Mouse (Mus musculus): ENCODE measurements around the gene Gm884. TPM values are rescaled to one million over a fixed set of nuclear protein-coding genes. Genes with fewer than 3 reads are reported as not detected.
A peak's percentile ranks its signal among the peaks of the same experiment; 100 is the strongest.
"Not testable (repeated sequence)": the region's sequence is repeated elsewhere in the genome, so short reads cannot be mapped to it uniquely, and the experiment has no call there.

Gm884 gene
- total RNA-seq, 2 experiments from 2014 or later, result not detected

GRCm38 (mm10) chr11:103606611-103607010 lies 14.3 kb downstream of the Gm884 start:
- no peak for DNase-seq (ENCODE audit: low spot score in 2 of 2)
- no peak overlapping the region for H3K4me3 ChIP-seq
- TF ChIP-seq CTCF (conservative IDR thresholded peaks at IDR 0.05), result no peak

GRCm38 (mm10) chr11:103578339-103578738 lies 42.6 kb downstream of the Gm884 start:
- Histone ChIP-seq H3K4me3 (no peak overlapping the region), H3K27ac (no peak overlapping the region)
- TF ChIP-seq CTCF (conservative IDR thresholded peaks at IDR 0.05), result no peak
- DNase-seq (ENCODE audit: low spot score in 2 of 2), result no peak

More at GRCm38 (mm10) chr11:103606611-103607010, 14.3 kb downstream of the Gm884 start:
- H3K27ac ChIP-seq, result no peak overlapping the region

DNA sequence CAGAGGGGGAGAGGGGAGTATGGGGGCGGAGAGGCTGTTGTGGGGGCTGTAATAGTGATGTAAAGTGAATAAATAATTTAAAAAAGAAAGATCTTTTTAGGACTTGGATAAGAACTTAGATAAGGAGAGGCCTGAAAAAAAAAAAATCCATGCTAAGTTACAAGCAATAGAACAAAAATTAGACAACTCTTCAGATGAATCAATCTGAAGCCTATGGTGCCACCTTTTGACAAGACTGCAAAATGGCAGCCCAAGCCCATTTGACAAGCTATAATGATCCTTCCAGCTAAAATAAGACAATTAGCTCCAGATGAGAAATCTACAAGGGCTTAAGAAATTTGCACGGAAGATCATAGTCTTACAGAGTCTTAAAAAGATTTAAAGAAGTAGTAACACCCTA lies 64.9 kb downstream of the Gm884 start:
- TF ChIP-seq CTCF (conservative IDR thresholded peaks at IDR 0.05), result peak; percentile 88

DNA sequence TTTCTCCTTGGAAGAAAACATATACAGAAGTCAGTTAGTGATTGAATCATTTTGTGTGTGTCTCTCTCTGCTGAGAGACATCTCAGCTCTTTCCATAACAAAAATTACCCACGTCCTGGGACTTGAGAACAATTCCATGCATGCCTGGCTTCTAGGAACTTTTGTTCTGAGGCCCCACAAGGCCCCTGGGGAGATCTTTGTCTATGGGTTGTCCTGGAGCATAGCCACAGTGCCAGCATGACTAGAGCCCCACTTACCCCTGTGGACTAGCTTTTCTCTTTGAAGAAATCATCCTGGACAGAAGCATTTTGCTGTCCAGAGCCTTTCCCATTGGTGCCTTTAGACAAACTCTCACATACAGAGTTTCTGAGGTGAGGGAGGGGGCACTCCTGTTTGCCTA lies 86.0 kb downstream of the Gm884 start:
- not testable (repeated sequence) for H3K4me3 ChIP-seq; H3K27ac ChIP-seq; DNase-seq (ENCODE audit: low spot score in 2 of 2)

More for the DNA sequence above, 64.9 kb downstream of the Gm884 start:
- Histone ChIP-seq H3K27ac (no peak overlapping the region), H3K4me3 (no peak overlapping the region)
- peak; percentile 2 to 36 for DNase-seq (ENCODE audit: low spot score in 2 of 2)

GRCm38 (mm10) chr11:103512111-103512510 lies 108.8 kb downstream of the Gm884 start:
- no peak for DNase-seq (ENCODE audit: low spot score in 2 of 2)
- no peak overlapping the region for H3K4me3 ChIP-seq
- no peak overlapping the region for H3K27ac ChIP-seq
- no peak for TF ChIP-seq CTCF (conservative IDR thresholded peaks at IDR 0.05)

- H3K4me3 ChIP-seq, result no peak within 1 kb of the TSS
- DNase-seq (ENCODE audit: low spot score in 2 of 2), result no peak
- no peak for TF ChIP-seq CTCF (conservative IDR thresholded peaks at IDR 0.05)
- H3K27ac ChIP-seq, result no peak within 1 kb of the TSS
Observed at GRCm38 (mm10) chr11:103504497-103504896, 116.4 kb downstream of the Gm884 start, which contains the start of gene Lrrc37a. Gene Lrrc37a (minus strand): TSS chr11:103504597.

Other genes with a start within 250 kb of the Gm884 start
- 10 to 100 TPM; 18.3 to 20.3 TPM for gene Plekhm1, start 208.5 kb downstream of the Gm884 start, total RNA-seq (2021)
- not detected for gene Lrrc37a, start 116.5 kb downstream of the Gm884 start, total RNA-seq (2021)
- not detected for gene Lyzl6, start 17.8 kb upstream of the Gm884 start, total RNA-seq (2021)
- gene Rprml, start 28.4 kb upstream of the Gm884 start, total RNA-seq (2021), result 100 to 1,000 TPM; 102 to 117 TPM
- gene Gosr2, start 76.8 kb upstream of the Gm884 start, total RNA-seq (2021), result 10 to 100 TPM; 62.5 to 66.1 TPM
- under 1 TPM; 0.34 to 0.36 TPM for gene Wnt9b, start 128.7 kb upstream of the Gm884 start, total RNA-seq (2021)
- 1 to 10 TPM; 1.4 to 1.5 TPM for gene Wnt3, start 153.0 kb upstream of the Gm884 start, total RNA-seq (2021)